Mouse (Mus musculus) neural tube, embryonic 13.5 days (tissue): Measurements from ENCODE around the gene Liph. TPM values are rescaled to one million over a fixed set of nuclear protein-coding genes. Genes with fewer than 3 reads are reported as not detected.

Experiments used
- polyA plus RNA-seq: library from polyadenylated mRNA; unstranded; fragments of >200 nt; fragmentation: Nextera tagmentation; extraction: Ambion mirVana; gene quantifications from 2 replicates; pipeline ENCODE4 v1.2.1, GENCODE M21; 2015

Gene Liph
- polyA plus RNA-seq, 1 experiment from 2014 or later = 0.29 TPM

Other genes with a start within 250 kb of the Liph start
- 1.5 and 1.8 TPM in 2 replicates for gene Ehhadh, start 207.9 kb downstream of the Liph start, polyA plus RNA-seq
- gene Map3k13, start 201.3 kb downstream of the Liph start, polyA plus RNA-seq = 8.7 and 9.5 TPM in 2 replicates
- gene Tmem41a, start 48.1 kb downstream of the Liph start, polyA plus RNA-seq = 49.0 and 50.9 TPM in 2 replicates
- 44.9 and 48.4 TPM in 2 replicates for gene Senp2, start 13.8 kb upstream of the Liph start, polyA plus RNA-seq
- gene Igf2bp2, start 167.6 kb upstream of the Liph start, polyA plus RNA-seq = 38.1 and 43.9 TPM in 2 replicates